9 mouse cellular contexts compared by ENCODE assay signal in genomic region chr10:80694159-80694938, GRCm38 (mm10). TPM values are rescaled to one million over a fixed set of nuclear protein-coding genes. Genes with fewer than 3 reads are reported as not detected.
DNase-seq lines count a peak whose midpoint lies in the region; ATAC-seq lines count a peak whose summit lies in the region.
"Had no signal": no experiment of that assay in that cellular context is flagged by ENCODE, and none has a peak within 500 bp of the region (broad histone marks: within the 10 kb centered on the region; RNA-seq: fewer than 3 reads in every experiment).

No protein-coding gene starts in this region.

- no peak overlapping the region for H3K27ac ChIP-seq in kidney, embryonic 14.5 days (ENCODE audit: low read depth, low read length)
- peak overlapping the region; percentile 82 for H3K27ac ChIP-seq in liver, embryonic 11.5 days (ENCODE audit: low read depth, low read length)
- H3K27ac ChIP-seq in forebrain, embryonic 15.5 days (replicated peaks), result no peak overlapping the region

- no peak for ATAC-seq in kidney, embryonic 14.5 days (ENCODE audit: low FRiP score, low TSS enrichment)
- ATAC-seq in liver, embryonic 11.5 days (replicated peaks; ENCODE audit: low FRiP score), result no peak
- ATAC-seq in forebrain, embryonic 15.5 days (replicated peaks), result no peak
- ATAC-seq: forebrain, embryonic 14.5 days; Patski had no signal

- H3K36me3 ChIP-seq in kidney, embryonic 14.5 days (ENCODE audit: control insufficient read depth, insufficient read depth, low read length), result peaks cover 14% of the 10 kb centered on the region
- peaks cover 23% of the 10 kb centered on the region for H3K36me3 ChIP-seq in liver, embryonic 11.5 days (ENCODE audit: control insufficient read depth, insufficient read depth, low read length)
- peaks cover 24% of the 10 kb centered on the region for H3K36me3 ChIP-seq in forebrain, embryonic 15.5 days

- 90% methylated on average over 13 of the region's 13 CpGs for WGBS in kidney, embryonic 14.5 days
- WGBS in liver, embryonic 11.5 days, result 84% methylated on average over 13 of the region's 13 CpGs
- 90% methylated on average over 13 of the region's 13 CpGs for WGBS in forebrain, embryonic 15.5 days

- 0 out of 2 replicates have a peak overlapping the region, but pooled peaks have one; percentile 1 for H3K9ac ChIP-seq in kidney, embryonic 14.5 days (ENCODE audit: low read depth, low read length)
- 0 out of 2 replicates have a peak overlapping the region, but pooled peaks have one; percentile 16 for H3K9ac ChIP-seq in liver, embryonic 11.5 days (ENCODE audit: low read depth, low read length)
- H3K9ac ChIP-seq in forebrain, embryonic 15.5 days (replicated peaks), result no peak overlapping the region

- no peak overlapping the region for H3K4me3 ChIP-seq in kidney, embryonic 14.5 days (ENCODE audit: low read length)
- no peak overlapping the region for H3K4me3 ChIP-seq in liver, embryonic 11.5 days (ENCODE audit: low read depth, low read length)
- no peak overlapping the region for H3K4me3 ChIP-seq in forebrain, embryonic 15.5 days

- H3K4me2 ChIP-seq in kidney, embryonic 14.5 days (replicated peaks; ENCODE audit: low read depth, low read length), result no peak overlapping the region
- peak overlapping the region; percentile 54 for H3K4me2 ChIP-seq in liver, embryonic 11.5 days
- H3K4me2 ChIP-seq in forebrain, embryonic 15.5 days (replicated peaks), result no peak overlapping the region

- no peaks in the 10 kb centered on the region for H3K27me3 ChIP-seq in kidney, embryonic 14.5 days (ENCODE audit: control insufficient read depth, insufficient read depth, low read length)
- no peaks in the 10 kb centered on the region for H3K27me3 ChIP-seq in liver, embryonic 11.5 days (replicated peaks; ENCODE audit: control insufficient read depth, insufficient read depth, low read length)
- H3K27me3 ChIP-seq in forebrain, embryonic 15.5 days, result no peaks in the 10 kb centered on the region
- H3K27me3 ChIP-seq: Patski had no signal

- H3K4me1 ChIP-seq in kidney, embryonic 14.5 days (ENCODE audit: control insufficient read depth, insufficient read depth, low read length), result 0 out of 2 replicates have a peak, but pooled peaks cover 10% of the 10 kb centered on the region
- peaks cover 70% of the 10 kb centered on the region for H3K4me1 ChIP-seq in liver, embryonic 11.5 days (replicated peaks; ENCODE audit: control insufficient read depth, insufficient read depth, low read length)
- H3K4me1 ChIP-seq in forebrain, embryonic 15.5 days, result peaks cover 11% of the 10 kb centered on the region; the same call in 1 of the 2 replicates

- DNase-seq in kidney, adult 8-10 months, result no peak
- peak; percentile 52 for DNase-seq in thymus, postnatal 14 days
- no peak for DNase-seq in thymus, postnatal 10 days (ENCODE audit: low spot score in 2 of 2)
- DNase-seq in liver, embryonic 11.5 days (ENCODE audit: low spot score), result no peak
- DNase-seq in B cell, adult 2 months, result no peak

- no peaks in the 10 kb centered on the region for H3K9me3 ChIP-seq in kidney, embryonic 14.5 days (ENCODE audit: control insufficient read depth, low read length)
- H3K9me3 ChIP-seq in liver, embryonic 11.5 days (ENCODE audit: control insufficient read depth, low read length), result no peaks in the 10 kb centered on the region
- H3K9me3 ChIP-seq in forebrain, embryonic 15.5 days, result no peaks in the 10 kb centered on the region

RNA-seq across cellular contexts. Expression of gene Mob3a, which starts 7.4 kb away (rescaled TPM):
- polyA plus RNA-seq in kidney, embryonic 14.5 days (2014; fragmentation: Nextera tagmentation; extraction: Ambion mirVana), result 23.3 and 34.4 TPM in 2 replicates
- polyA plus RNA-seq in liver, embryonic 11.5 days (2014; fragmentation: Nextera tagmentation; extraction: Ambion mirVana), result 56.7 and 57.3 TPM in 2 replicates
- polyA plus RNA-seq in forebrain, embryonic 15.5 days (2015; fragmentation: Nextera tagmentation; extraction: Ambion mirVana), result 52.6 and 55.1 TPM in 2 replicates

RNA-seq across cellular contexts. Expression of gene Izumo4, which starts 7.6 kb away (rescaled TPM):
- 8.5 and 14.6 TPM in 2 replicates for polyA plus RNA-seq in kidney, embryonic 14.5 days (2014; fragmentation: Nextera tagmentation; extraction: Ambion mirVana)
- polyA plus RNA-seq in liver, embryonic 11.5 days (2014; fragmentation: Nextera tagmentation; extraction: Ambion mirVana), result 5.7 and 6.8 TPM in 2 replicates
- polyA plus RNA-seq in forebrain, embryonic 15.5 days (2015; fragmentation: Nextera tagmentation; extraction: Ambion mirVana), result 33.4 and 35.2 TPM in 2 replicates

RNA-seq across cellular contexts. Expression of gene Mknk2, which starts 16.4 kb away (rescaled TPM):
- polyA plus RNA-seq in kidney, embryonic 14.5 days (2014; fragmentation: Nextera tagmentation; extraction: Ambion mirVana), result 68.1 and 99.2 TPM in 2 replicates
- polyA plus RNA-seq in liver, embryonic 11.5 days (2014; fragmentation: Nextera tagmentation; extraction: Ambion mirVana), result 124 and 128 TPM in 2 replicates
- polyA plus RNA-seq in forebrain, embryonic 15.5 days (2015; fragmentation: Nextera tagmentation; extraction: Ambion mirVana), result 60.9 and 64.8 TPM in 2 replicates

RNA-seq across cellular contexts. Expression of gene Btbd2, which starts 37.5 kb away (rescaled TPM):
- 63.4 and 80.2 TPM in 2 replicates for polyA plus RNA-seq in kidney, embryonic 14.5 days (2014; fragmentation: Nextera tagmentation; extraction: Ambion mirVana)
- 38.0 and 38.4 TPM in 2 replicates for polyA plus RNA-seq in liver, embryonic 11.5 days (2014; fragmentation: Nextera tagmentation; extraction: Ambion mirVana)
- 83.4 and 87.5 TPM in 2 replicates for polyA plus RNA-seq in forebrain, embryonic 15.5 days (2015; fragmentation: Nextera tagmentation; extraction: Ambion mirVana)

RNA-seq across cellular contexts. Expression of gene Ap3d1, which starts 47.7 kb away (rescaled TPM):
- polyA plus RNA-seq in kidney, embryonic 14.5 days (2014; fragmentation: Nextera tagmentation; extraction: Ambion mirVana), result 70.8 and 80.6 TPM in 2 replicates
- 53.1 and 53.2 TPM in 2 replicates for polyA plus RNA-seq in liver, embryonic 11.5 days (2014; fragmentation: Nextera tagmentation; extraction: Ambion mirVana)
- 98.9 and 103 TPM in 2 replicates for polyA plus RNA-seq in forebrain, embryonic 15.5 days (2015; fragmentation: Nextera tagmentation; extraction: Ambion mirVana)
